Mouse (Mus musculus): ENCODE measurements at regions not wholly inside any gene's neighbourhood (a gene's known extent, or its start where the extent isn't known, plus 50 kb on each side); places are given as distances from the start of the nearest gene placed in this dataset.
A peak's percentile ranks its signal among the peaks of the same experiment; 100 is the strongest.

DNA sequence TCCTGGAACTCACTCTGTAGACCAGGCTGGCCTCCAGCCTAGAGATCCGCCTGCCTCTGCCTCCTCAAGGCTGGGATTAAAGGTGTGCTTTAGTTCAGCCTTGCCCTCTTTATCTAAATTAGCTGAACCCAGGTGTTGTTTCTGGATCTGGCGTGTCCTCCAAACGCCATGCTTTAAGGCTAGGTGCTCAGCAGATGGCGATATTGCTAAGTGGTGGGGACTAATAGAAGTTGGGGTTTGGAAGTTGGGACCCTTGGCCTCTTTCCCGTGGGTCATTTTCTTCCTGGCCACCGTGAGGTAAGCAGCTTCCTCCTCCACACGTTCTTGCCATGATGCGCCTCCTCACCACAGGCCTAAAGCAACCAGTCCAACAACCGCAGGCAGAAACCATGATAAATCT lies 91.3 kb downstream of the Cd83 start:
- no peaks in the 10 kb centered on the region for H3K9me3 ChIP-seq (replicated peaks; ENCODE audit: control insufficient read depth, low read length)
- no peak overlapping the region for H3K4me3 ChIP-seq (ENCODE audit: low read depth, low read length)
- DNase-seq (ENCODE audit: low spot score), result no peak
- ATAC-seq, result no peak
- H3K27me3 ChIP-seq (replicated peaks; ENCODE audit: control insufficient read depth, insufficient read depth, low read length), result no peaks in the 10 kb centered on the region
- H3K4me1 ChIP-seq (ENCODE audit: control insufficient read depth, insufficient read depth, low read length), result no peaks in the 10 kb centered on the region
- no peak overlapping the region for H3K4me2 ChIP-seq (ENCODE audit: low read length)
- H3K36me3 ChIP-seq (ENCODE audit: control insufficient read depth, insufficient read depth, low read length), result no peaks in the 10 kb centered on the region
- H3K27ac ChIP-seq (ENCODE audit: low read depth, low read length), result no peak overlapping the region
- H3K9ac ChIP-seq (ENCODE audit: low read length), result no peak overlapping the region
- 87% methylated on average over 9 of the region's 9 CpGs for WGBS

DNA sequence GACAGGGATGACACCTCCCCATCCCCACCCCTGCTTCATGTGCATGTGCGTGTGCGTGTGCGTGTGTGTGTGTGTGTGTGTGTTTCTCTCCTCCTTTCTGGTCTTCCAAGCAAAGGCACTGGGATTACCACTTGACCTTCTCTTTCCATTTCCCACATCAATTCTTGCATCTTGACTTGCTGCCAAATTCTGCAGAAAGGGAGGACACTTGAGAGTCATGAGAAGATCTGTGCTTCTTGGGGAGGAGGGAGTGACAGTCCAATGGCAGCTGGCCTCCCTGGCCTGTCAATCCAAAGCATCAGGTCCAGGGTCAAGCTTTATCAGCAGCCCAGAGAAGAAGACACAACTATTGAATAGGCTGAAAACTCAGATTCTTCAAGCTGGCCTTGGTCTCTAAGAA lies 102.7 kb downstream of the Cd83 start:
- Histone ChIP-seq H3K9me3 (replicated peaks; ENCODE audit: control insufficient read depth, low read length) (0 out of 2 replicates have a peak, but pooled peaks cover 3% of the 10 kb centered on the region), H3K27me3 (replicated peaks; ENCODE audit: control insufficient read depth, insufficient read depth, low read length) (no peaks in the 10 kb centered on the region), H3K4me3 (ENCODE audit: low read depth, low read length) (no peak overlapping the region), H3K9ac (ENCODE audit: low read length) (no peak overlapping the region), H3K4me2 (ENCODE audit: low read length) (no peak overlapping the region), H3K27ac (ENCODE audit: low read depth, low read length) (no peak overlapping the region), H3K36me3 (ENCODE audit: control insufficient read depth, insufficient read depth, low read length) (no peaks in the 10 kb centered on the region), H3K4me1 (ENCODE audit: control insufficient read depth, insufficient read depth, low read length) (no peaks in the 10 kb centered on the region)
- ATAC-seq (no peak), DNase-seq (ENCODE audit: low spot score) (no peak)
- 96% methylated on average over 3 of the region's 3 CpGs for WGBS

DNA sequence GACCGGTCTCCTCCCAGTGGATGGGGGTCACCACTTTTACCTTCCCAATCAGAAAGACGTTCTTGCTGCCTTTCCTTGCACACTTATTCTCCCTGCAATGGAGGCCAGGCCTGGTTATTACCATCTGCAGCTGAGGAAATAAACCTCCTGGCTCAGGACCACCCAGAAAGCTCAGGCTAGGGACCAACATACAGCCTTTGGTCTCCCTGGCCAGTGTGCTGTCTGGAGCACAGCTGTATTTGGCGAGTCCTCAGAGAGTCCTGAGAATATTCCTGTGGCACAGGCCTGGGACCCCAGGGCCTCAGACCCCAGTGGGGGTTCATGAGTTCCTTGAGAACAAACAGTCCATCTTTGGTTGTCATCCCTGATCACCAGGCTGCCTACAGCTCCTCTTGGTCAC lies 107.4 kb downstream of the Cd83 start:
- no peak overlapping the region for H3K27ac ChIP-seq (ENCODE audit: low read depth, low read length)
- no peaks in the 10 kb centered on the region for H3K36me3 ChIP-seq (ENCODE audit: control insufficient read depth, insufficient read depth, low read length)
- H3K4me1 ChIP-seq (ENCODE audit: control insufficient read depth, insufficient read depth, low read length), result peaks cover 2% of the 10 kb centered on the region; the same call in 1 of the 2 replicates
- 83% methylated on average over 3 of the region's 3 CpGs for WGBS
- H3K27me3 ChIP-seq (replicated peaks; ENCODE audit: control insufficient read depth, insufficient read depth, low read length), result no peaks in the 10 kb centered on the region; the same call in 1 of the 2 replicates
- ATAC-seq, result no peak
- no peak overlapping the region for H3K9ac ChIP-seq (ENCODE audit: low read length)
- DNase-seq (ENCODE audit: low spot score), result no peak
- H3K4me2 ChIP-seq (ENCODE audit: low read length), result no peak overlapping the region
- H3K9me3 ChIP-seq (replicated peaks; ENCODE audit: control insufficient read depth, low read length), result 0 out of 2 replicates have a peak, but pooled peaks cover 3% of the 10 kb centered on the region
- no peak overlapping the region for H3K4me3 ChIP-seq (ENCODE audit: low read depth, low read length)

DNA sequence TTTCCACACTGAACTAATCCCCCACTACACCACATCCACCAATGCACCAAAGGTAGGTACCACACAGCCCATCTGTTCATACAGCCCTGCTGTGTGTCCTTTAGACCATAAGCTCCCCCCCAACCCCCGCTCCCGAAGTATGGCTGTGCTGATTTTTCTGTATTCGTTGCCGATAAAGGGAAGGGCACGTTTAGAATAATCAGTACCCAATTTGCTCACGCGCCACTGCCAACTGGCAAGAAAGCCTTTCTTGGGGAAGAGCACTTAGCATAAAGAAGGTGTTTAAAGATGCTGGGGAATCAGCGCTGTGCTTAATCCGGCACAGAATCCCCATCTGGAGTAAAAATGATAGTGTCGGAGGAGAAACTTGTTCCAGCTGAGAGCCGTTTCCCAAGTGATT lies 111.4 kb downstream of the Cd83 start:
- ATAC-seq, result no peak
- H3K36me3 ChIP-seq (ENCODE audit: control insufficient read depth, insufficient read depth, low read length), result no peaks in the 10 kb centered on the region
- no peaks in the 10 kb centered on the region; the same call in 1 of the 2 replicates for H3K27me3 ChIP-seq (replicated peaks; ENCODE audit: control insufficient read depth, insufficient read depth, low read length)
- DNase-seq (ENCODE audit: low spot score), result peak; percentile 69
- no peak overlapping the region for H3K27ac ChIP-seq (ENCODE audit: low read depth, low read length)
- 0 out of 2 replicates have a peak overlapping the region, but pooled peaks have one; percentile 13 for H3K9ac ChIP-seq (ENCODE audit: low read length)
- H3K4me3 ChIP-seq (ENCODE audit: low read depth, low read length), result no peak overlapping the region
- WGBS, result 26% methylated on average over 11 of the region's 11 CpGs
- H3K4me2 ChIP-seq (ENCODE audit: low read length), result no peak overlapping the region
- peaks cover 2% of the 10 kb centered on the region; the same call in 1 of the 2 replicates for H3K4me1 ChIP-seq (ENCODE audit: control insufficient read depth, insufficient read depth, low read length)
- no peaks in the 10 kb centered on the region for H3K9me3 ChIP-seq (replicated peaks; ENCODE audit: control insufficient read depth, low read length)

DNA sequence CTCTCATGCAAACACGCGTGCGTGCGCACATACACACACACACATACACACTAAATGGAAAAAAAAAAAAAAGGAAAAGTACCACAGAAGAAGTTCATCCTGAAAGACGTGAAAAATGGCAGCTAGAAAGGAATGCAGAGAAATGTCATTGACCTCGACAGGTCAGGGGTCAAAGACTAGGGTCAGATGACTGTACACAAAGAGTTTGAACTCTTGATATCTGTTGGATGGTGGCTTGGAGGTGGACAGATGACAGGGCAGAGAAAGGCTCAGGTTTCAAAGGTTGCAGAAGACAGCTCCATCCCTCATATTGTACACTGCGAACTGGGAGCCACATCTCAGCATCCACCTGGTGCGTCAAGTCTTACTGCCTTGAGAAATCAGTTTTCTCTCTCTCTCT lies 112.5 kb downstream of the Cd83 start:
- Histone ChIP-seq H3K27ac (ENCODE audit: low read depth, low read length) (no peak overlapping the region), H3K27me3 (replicated peaks; ENCODE audit: control insufficient read depth, insufficient read depth, low read length) (no peaks in the 10 kb centered on the region; the same call in 1 of the 2 replicates), H3K4me2 (ENCODE audit: low read length) (no peak overlapping the region), H3K9ac (ENCODE audit: low read length) (no peak overlapping the region), H3K9me3 (replicated peaks; ENCODE audit: control insufficient read depth, low read length) (no peaks in the 10 kb centered on the region), H3K4me1 (ENCODE audit: control insufficient read depth, insufficient read depth, low read length) (peaks cover 2% of the 10 kb centered on the region; the same call in 1 of the 2 replicates), H3K36me3 (ENCODE audit: control insufficient read depth, insufficient read depth, low read length) (no peaks in the 10 kb centered on the region), H3K4me3 (ENCODE audit: low read depth, low read length) (no peak overlapping the region)
- DNase-seq (ENCODE audit: low spot score), result no peak
- ATAC-seq, result no peak
- WGBS, result 94% methylated on average over 8 of the region's 8 CpGs

DNA sequence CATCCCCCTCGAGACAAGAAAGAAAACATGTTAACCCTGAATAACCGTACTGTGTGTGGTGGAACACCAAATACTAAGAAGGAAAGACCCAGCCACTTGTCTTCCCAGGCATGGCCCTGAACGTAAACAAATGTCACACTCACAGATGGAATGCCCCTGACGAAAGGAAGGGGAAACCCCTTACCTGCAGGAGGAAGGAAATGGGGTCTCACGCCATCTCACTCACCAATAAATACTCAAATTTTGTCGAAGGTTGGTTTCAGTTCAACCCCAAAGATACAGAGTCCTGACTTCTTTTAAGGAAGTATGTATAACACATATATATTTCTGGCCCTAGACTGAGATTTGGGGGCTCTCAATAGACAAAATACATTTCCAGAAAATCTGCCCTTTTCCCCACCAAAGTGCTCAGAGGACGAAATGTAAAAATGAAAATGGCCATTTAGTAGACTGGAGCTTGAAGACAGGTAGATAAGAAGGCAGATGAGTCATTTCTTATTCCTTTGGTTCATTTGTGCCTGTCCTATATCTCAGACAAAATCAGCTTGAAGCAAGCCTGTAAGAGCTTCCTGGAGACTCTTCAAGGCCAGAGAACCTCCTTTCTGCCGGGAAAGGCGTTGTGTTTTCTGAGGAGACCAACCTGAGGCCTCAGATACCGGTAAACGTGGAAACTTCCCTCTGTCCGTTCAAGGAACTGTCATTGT lies 114.1 kb downstream of the Cd83 start:
- no peaks in the 10 kb centered on the region for H3K27me3 ChIP-seq (replicated peaks; ENCODE audit: control insufficient read depth, insufficient read depth, low read length)
- no peak overlapping the region for H3K27ac ChIP-seq (ENCODE audit: low read depth, low read length)
- 90% methylated on average over 12 of the region's 12 CpGs for WGBS
- H3K4me3 ChIP-seq (ENCODE audit: low read depth, low read length), result no peak overlapping the region
- no peak overlapping the region for H3K4me2 ChIP-seq (ENCODE audit: low read length)
- H3K36me3 ChIP-seq (ENCODE audit: control insufficient read depth, insufficient read depth, low read length), result no peaks in the 10 kb centered on the region
- no peak for DNase-seq (ENCODE audit: low spot score)
- H3K9me3 ChIP-seq (replicated peaks; ENCODE audit: control insufficient read depth, low read length), result no peaks in the 10 kb centered on the region; the same call in 1 of the 2 replicates
- H3K4me1 ChIP-seq (ENCODE audit: control insufficient read depth, insufficient read depth, low read length), result peaks cover 2% of the 10 kb centered on the region; the same call in 1 of the 2 replicates
- no peak overlapping the region for H3K9ac ChIP-seq (ENCODE audit: low read length)
- ATAC-seq, result no peak

DNA sequence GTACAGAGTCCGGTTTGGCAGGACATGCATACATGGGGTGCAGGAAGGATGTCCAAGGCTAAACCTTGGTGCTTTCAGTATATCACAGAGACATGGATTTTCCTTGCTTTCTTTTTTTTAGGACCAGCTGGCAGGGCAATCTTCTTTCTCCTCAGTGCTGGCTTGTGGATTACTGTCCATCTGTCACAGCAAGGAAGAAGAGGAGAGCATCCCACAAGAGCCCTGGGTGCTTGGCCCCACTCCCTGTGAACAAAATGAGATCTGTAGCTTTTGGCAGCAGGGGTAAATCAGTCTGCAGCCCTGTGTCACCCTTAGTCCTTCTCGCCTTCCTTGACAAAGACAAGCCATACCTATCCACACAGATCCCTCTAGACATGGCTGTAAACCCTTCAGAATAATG lies 115.5 kb downstream of the Cd83 start:
- Histone ChIP-seq H3K36me3 (ENCODE audit: control insufficient read depth, insufficient read depth, low read length) (no peaks in the 10 kb centered on the region), H3K4me2 (ENCODE audit: low read length) (no peak overlapping the region), H3K4me3 (ENCODE audit: low read depth, low read length) (no peak overlapping the region), H3K9me3 (replicated peaks; ENCODE audit: control insufficient read depth, low read length) (no peaks in the 10 kb centered on the region; the same call in 1 of the 2 replicates), H3K27ac (ENCODE audit: low read depth, low read length) (no peak overlapping the region), H3K9ac (ENCODE audit: low read length) (no peak overlapping the region), H3K27me3 (replicated peaks; ENCODE audit: control insufficient read depth, insufficient read depth, low read length) (no peaks in the 10 kb centered on the region), H3K4me1 (ENCODE audit: control insufficient read depth, insufficient read depth, low read length) (peaks cover 2% of the 10 kb centered on the region; the same call in 1 of the 2 replicates)
- DNase-seq (ENCODE audit: low spot score) (no peak), ATAC-seq (no peak)
- WGBS, result 88% methylated on average over 2 of the region's 2 CpGs

DNA sequence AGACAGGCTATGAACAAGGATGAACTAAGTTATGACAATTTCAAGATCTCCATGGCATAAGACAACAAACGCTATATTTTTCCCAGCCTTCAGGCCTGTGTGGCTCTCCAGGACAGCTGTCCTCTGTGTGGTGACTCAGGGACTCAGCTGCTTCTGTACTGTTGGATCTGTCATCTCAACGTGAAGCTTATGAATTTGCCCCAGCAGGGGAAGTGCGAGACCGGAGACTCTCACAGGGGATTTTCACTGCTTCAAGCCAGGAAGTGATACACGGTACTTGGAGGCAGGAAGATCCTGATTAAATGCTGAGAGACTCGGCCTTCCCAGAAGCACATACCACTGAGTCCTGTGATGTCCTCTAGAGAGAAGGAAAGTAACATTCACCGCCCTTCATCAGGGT lies 116.2 kb downstream of the Cd83 start:
- no peak for DNase-seq (ENCODE audit: low spot score)
- no peak for ATAC-seq
- Histone ChIP-seq H3K4me2 (ENCODE audit: low read length) (no peak overlapping the region), H3K4me1 (ENCODE audit: control insufficient read depth, insufficient read depth, low read length) (peaks cover 2% of the 10 kb centered on the region; the same call in 1 of the 2 replicates), H3K27me3 (replicated peaks; ENCODE audit: control insufficient read depth, insufficient read depth, low read length) (no peaks in the 10 kb centered on the region), H3K4me3 (ENCODE audit: low read depth, low read length) (no peak overlapping the region), H3K9me3 (replicated peaks; ENCODE audit: control insufficient read depth, low read length) (no peaks in the 10 kb centered on the region; the same call in 1 of the 2 replicates), H3K27ac (ENCODE audit: low read depth, low read length) (no peak overlapping the region), H3K36me3 (ENCODE audit: control insufficient read depth, insufficient read depth, low read length) (no peaks in the 10 kb centered on the region), H3K9ac (ENCODE audit: low read length) (no peak overlapping the region)
- WGBS, result 86% methylated on average over 7 of the region's 7 CpGs

DNA sequence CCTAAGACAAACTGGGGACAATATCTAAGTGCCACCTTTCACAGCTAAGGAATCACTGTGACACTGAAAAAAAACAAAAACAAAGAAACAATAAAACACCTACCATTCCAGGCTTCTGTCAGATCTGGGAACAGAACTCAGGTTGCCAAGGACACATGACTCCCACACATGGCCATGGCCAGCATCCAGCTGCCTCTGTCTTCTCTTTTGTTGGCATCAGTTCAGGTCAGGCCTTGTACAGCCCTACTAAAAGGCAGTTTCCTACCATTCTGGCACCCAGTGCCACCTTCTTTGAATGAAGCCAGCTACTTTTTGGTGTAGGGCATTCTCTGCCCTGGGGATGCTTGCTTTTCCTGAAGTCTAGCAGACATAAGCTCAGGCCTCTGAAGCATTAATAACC lies 118.8 kb downstream of the Cd83 start:
- Histone ChIP-seq H3K9me3 (replicated peaks; ENCODE audit: control insufficient read depth, low read length) (no peaks in the 10 kb centered on the region; the same call in 1 of the 2 replicates), H3K27ac (ENCODE audit: low read depth, low read length) (no peak overlapping the region), H3K4me2 (ENCODE audit: low read length) (no peak overlapping the region), H3K9ac (ENCODE audit: low read length) (no peak overlapping the region), H3K36me3 (ENCODE audit: control insufficient read depth, insufficient read depth, low read length) (no peaks in the 10 kb centered on the region), H3K27me3 (replicated peaks; ENCODE audit: control insufficient read depth, insufficient read depth, low read length) (no peaks in the 10 kb centered on the region), H3K4me3 (ENCODE audit: low read depth, low read length) (no peak overlapping the region), H3K4me1 (ENCODE audit: control insufficient read depth, insufficient read depth, low read length) (peaks cover 6% of the 10 kb centered on the region; the same call in 1 of the 2 replicates)
- no peak for ATAC-seq
- DNase-seq (ENCODE audit: low spot score), result peak; percentile 50
